Mouse (Mus musculus) embryonic stem cell, embryonic (primary cell): ENCODE measurements at regions not wholly inside any gene's neighbourhood (a gene's known extent, or its start where the extent isn't known, plus 50 kb on each side); places are given as distances from the start of the nearest gene placed in this dataset.
"Not testable (repeated sequence)": the region's sequence is repeated elsewhere in the genome, so short reads cannot be mapped to it uniquely, and the experiment has no call there.

Experiments used
- CTCF ChIA-PET, 4 experiments: fragments of 300-600 bp in 2 of 4; fragments of 350-600 bp in 2 of 4; sonication (Branson Sonifier 250); formaldehyde crosslinking; loops; one replicate each; lab custom pipeline; 2022; ENCODE audit warnings: inconsistent platforms in 2 of 4; lab: Charles Lee
- POLR2A ChIA-PET, 4 experiments: fragments of 300-600 bp in 2 of 4; fragments of 350-600 bp in 2 of 4; sonication (Branson Sonifier 250); formaldehyde crosslinking; loops; one replicate each; lab custom pipeline; 2022; ENCODE audit warnings: antibody characterized with exemption in 4 of 4, inconsistent platforms in 1 of 4; lab: Charles Lee

GRCm38 (mm10) chr12:47198609-47199008, 379.9 kb upstream of the Nova1 start:
- ChIA-PET CTCF (interaction anchor here in 1 of 4 experiments (0.6 kb wide), 1 partner anchor 816 kb away, joined by 3 read pairs; no protein-coding TSS in a partner anchor), POLR2A (no interaction called here)

- POLR2A ChIA-PET, result no interaction called here
- CTCF ChIA-PET, result no interaction called here
Observed at GRCm38 (mm10) chr12:47164736-47165135, 346.0 kb upstream of the Nova1 start.

GRCm38 (mm10) chr12:47164031-47164717, 345.4 kb upstream of the Nova1 start:
- ChIA-PET CTCF (interaction anchor here in 1 of 4 experiments (0.5 kb wide), 1 partner anchor 86 kb away, joined by 3 read pairs; no protein-coding TSS in a partner anchor), POLR2A (interaction anchor here in 1 of 4 experiments (0.9 kb wide), 1 partner anchor 11 kb away, joined by 3 read pairs; no protein-coding TSS in a partner anchor)

- ChIA-PET POLR2A (no interaction called here), CTCF (no interaction called here)
Observed at GRCm38 (mm10) chr12:47163171-47163570, 344.4 kb upstream of the Nova1 start.

GRCm38 (mm10) chr12:47162624-47163151, 344.0 kb upstream of the Nova1 start:
- ChIA-PET POLR2A (no interaction called here), CTCF (no interaction called here)

- POLR2A ChIA-PET, result no interaction called here
- CTCF ChIA-PET, result no interaction called here
Observed at GRCm38 (mm10) chr12:47160626-47161025, 341.9 kb upstream of the Nova1 start.

GRCm38 (mm10) chr12:47155916-47156315, 337.2 kb upstream of the Nova1 start:
- CTCF ChIA-PET, result not testable (repeated sequence)

GRCm38 (mm10) chr12:47140677-47141076, 321.9 kb upstream of the Nova1 start:
- POLR2A ChIA-PET, result no interaction called here
- CTCF ChIA-PET, result no interaction called here

More at GRCm38 (mm10) chr12:47155916-47156315, 337.2 kb upstream of the Nova1 start:
- POLR2A ChIA-PET, result not testable (repeated sequence)

GRCm38 (mm10) chr12:47129821-47130220, 311.1 kb upstream of the Nova1 start:
- POLR2A ChIA-PET, result no interaction called here

GRCm38 (mm10) chr12:47128596-47128995, 309.9 kb upstream of the Nova1 start:
- POLR2A ChIA-PET, result no interaction called here
- CTCF ChIA-PET, result no interaction called here

More at GRCm38 (mm10) chr12:47129821-47130220, 311.1 kb upstream of the Nova1 start:
- CTCF ChIA-PET, result no interaction called here

GRCm38 (mm10) chr12:47121426-47121825, 302.7 kb upstream of the Nova1 start:
- CTCF ChIA-PET, result no interaction called here
- POLR2A ChIA-PET, result interaction anchor here in 1 of 4 experiments (0.6 kb wide), 1 partner anchor 570 kb away, joined by 3 read pairs; no protein-coding TSS in a partner anchor

GRCm38 (mm10) chr12:47117504-47117903, 298.8 kb upstream of the Nova1 start:
- CTCF ChIA-PET, result no interaction called here
- POLR2A ChIA-PET, result no interaction called here

- ChIA-PET POLR2A (no interaction called here), CTCF (no interaction called here)
Observed at GRCm38 (mm10) chr12:47089234-47089633, 270.5 kb upstream of the Nova1 start.

GRCm38 (mm10) chr12:47074961-47075360, 256.2 kb upstream of the Nova1 start:
- CTCF ChIA-PET, result no interaction called here
- POLR2A ChIA-PET, result no interaction called here

GRCm38 (mm10) chr12:47052474-47052873, 233.7 kb upstream of the Nova1 start:
- CTCF ChIA-PET, result no interaction called here
- POLR2A ChIA-PET, result no interaction called here

- POLR2A ChIA-PET, result no interaction called here
Observed at GRCm38 (mm10) chr12:47020810-47021348, 202.2 kb upstream of the Nova1 start.

GRCm38 (mm10) chr12:46992343-46992742, 173.6 kb upstream of the Nova1 start:
- CTCF ChIA-PET, result no interaction called here
- POLR2A ChIA-PET, result no interaction called here

More at GRCm38 (mm10) chr12:47020810-47021348, 202.2 kb upstream of the Nova1 start:
- CTCF ChIA-PET, result no interaction called here

GRCm38 (mm10) chr12:46988972-46989371, 170.2 kb upstream of the Nova1 start:
- ChIA-PET CTCF (no interaction called here), POLR2A (no interaction called here)

- POLR2A ChIA-PET, result no interaction called here
- CTCF ChIA-PET, result no interaction called here
Observed at GRCm38 (mm10) chr12:46950223-46950779, 131.6 kb upstream of the Nova1 start.

- POLR2A ChIA-PET, result no interaction called here
Observed at GRCm38 (mm10) chr12:46945707-46946106, 127.0 kb upstream of the Nova1 start.

More at GRCm38 (mm10) chr12:46945707-46946106, 127.0 kb upstream of the Nova1 start:
- CTCF ChIA-PET, result no interaction called here
